Mouse (Mus musculus): ENCODE data around the gene Stk32b.

GRCm38 (mm10) chr5:37642486-37642885 is 74.5 kb downstream of the Stk32b start:
- TF ChIP-seq CTCF (conservative IDR thresholded peaks at IDR 0.05; ENCODE audit: insufficient read depth, insufficient read length, low read depth, low read length) (no peak), POLR2A (IDR thresholded peaks at IDR 0.05; ENCODE audit: low read depth, low read length) (no peak)
